Mouse (Mus musculus) CH12.LX (cell line): ENCODE results near the gene Atxn7l1. TPM values are rescaled to one million over a fixed set of nuclear protein-coding genes. Genes with fewer than 3 reads are reported as not detected.

Experiments used
- DNase-seq: peaks from one replicate; pipeline ENCODE4 v3.0.0-alpha.2; 2013; ENCODE audit errors: extremely low read depth
- H3K27ac ChIP-seq: 2 replicates; pipeline ENCODE4 v1.5.1; 2012; ENCODE audit warnings: low read depth, mild to moderate bottlenecking, control low read depth, moderate library complexity; ENCODE audit not compliant: insufficient read depth
- H3K27me3 ChIP-seq: replicated peaks from 2 replicates; pipeline ENCODE3; 2012; ENCODE audit warnings: inconsistent platforms
- H3K36me3 ChIP-seq, 2 experiments: replicated peaks in 1 of 2; 2 replicates each; pipeline versions ENCODE3 to v1.6.1; 2012; ENCODE audit warnings: inconsistent platforms in 1 of 2, low read length in 1 of 2, mild to moderate bottlenecking in 1 of 2, mixed read lengths in 1 of 2, moderate library complexity in 1 of 2; ENCODE audit not compliant: control insufficient read depth in 1 of 2, insufficient read depth in 1 of 2
- H3K4me1 ChIP-seq, 2 experiments: 2 replicates each; pipeline ENCODE4 v1.6.1; 2012; ENCODE audit warnings: inconsistent platforms in 1 of 2, moderate library complexity in 1 of 2; ENCODE audit not compliant: insufficient read depth in 2 of 2, control insufficient read depth in 1 of 2
- H3K4me2 ChIP-seq: 2 replicates; pipeline ENCODE4 v1.6.1; 2012; ENCODE audit warnings: low read depth, mild to moderate bottlenecking, control low read depth; ENCODE audit not compliant: poor library complexity, insufficient read depth, severe bottlenecking
- H3K4me3 ChIP-seq, 3 experiments: fragments of 150-350 bp in 1 of 3; sonication (generic) in 1 of 3; replicated peaks in 1 of 3; 2 replicates each; pipeline versions ENCODE3 to v1.5.1; 2011 to 2012; ENCODE audit warnings: low read depth in 2 of 3, low read length in 2 of 3, mild to moderate bottlenecking in 2 of 3, moderate library complexity in 2 of 3, control low read depth in 1 of 3, improper control_type of control experiment in 1 of 3, inconsistent platforms in 1 of 3, mixed read lengths in 1 of 3; ENCODE audit not compliant: poor library complexity in 1 of 3
- H3K79me2 ChIP-seq: replicated peaks from 2 replicates; pipeline ENCODE4 v1.6.1; 2012; ENCODE audit warnings: mild to moderate bottlenecking, moderate library complexity; ENCODE audit not compliant: control insufficient read depth, poor library complexity, insufficient read depth, severe bottlenecking; ENCODE audit errors: extremely low read depth
- H3K9ac ChIP-seq: 2 replicates; pipeline ENCODE4 v1.6.1; 2012; ENCODE audit warnings: low read depth, mild to moderate bottlenecking, control low read depth, moderate library complexity; ENCODE audit not compliant: insufficient read depth
- H3K9me3 ChIP-seq: replicated peaks from 2 replicates; pipeline ENCODE3; 2012; ENCODE audit warnings: low read length, inconsistent platforms, mixed read lengths
- CTCF ChIP-seq, 2 experiments: IDR thresholded peaks in 1 of 2; conservative IDR thresholded peaks in 1 of 2; 2 replicates each; pipeline ENCODE4 v1.5.1; 2011 to 2012; ENCODE audit warnings: low read depth in 2 of 2, low read length in 2 of 2, improper control_type of control experiment in 1 of 2, inconsistent platforms in 1 of 2, mild to moderate bottlenecking in 1 of 2, moderate library complexity in 1 of 2
- EP300 ChIP-seq: IDR thresholded peaks from 2 replicates; pipeline ENCODE4 v1.6.1; 2011; ENCODE audit warnings: low read length, improper control_type of control experiment
- ETS1 ChIP-seq: conservative IDR thresholded peaks from 2 replicates; pipeline ENCODE4 v1.6.1; 2012; ENCODE audit warnings: low read depth, mild to moderate bottlenecking, inconsistent platforms, low read length, improper control_type of control experiment, moderate library complexity
- HCFC1 ChIP-seq: IDR thresholded peaks from 2 replicates; pipeline ENCODE4 v1.6.1; 2012; ENCODE audit warnings: low read depth, mild to moderate bottlenecking, inconsistent platforms, low read length, improper control_type of control experiment
- JUN ChIP-seq: IDR thresholded peaks from 2 replicates; pipeline ENCODE4 v1.6.1; 2011; ENCODE audit warnings: low read depth, mild to moderate bottlenecking, low read length, improper control_type of control experiment, moderate library complexity; ENCODE audit not compliant: insufficient read depth
- MAX ChIP-seq: IDR thresholded peaks from 2 replicates; pipeline ENCODE4 v1.6.1; 2011; ENCODE audit warnings: low read length, improper control_type of control experiment
- MAZ ChIP-seq: IDR thresholded peaks from 2 replicates; pipeline ENCODE4 v1.6.1; 2012; ENCODE audit warnings: low read depth, mild to moderate bottlenecking, inconsistent platforms, low read length, improper control_type of control experiment, moderate library complexity
- MEF2A ChIP-seq: IDR thresholded peaks from 2 replicates; pipeline ENCODE4 v1.6.1; 2014; ENCODE audit warnings: low read depth, mild to moderate bottlenecking, inconsistent platforms, low read length, improper control_type of control experiment, borderline replicate concordance
- MXI1 ChIP-seq: IDR thresholded peaks from 2 replicates; pipeline ENCODE4 v1.6.1; 2011; ENCODE audit warnings: mild to moderate bottlenecking, low read depth, low read length, improper control_type of control experiment
- MYC ChIP-seq: IDR thresholded peaks from 2 replicates; pipeline ENCODE4 v1.6.1; 2011; ENCODE audit warnings: low read depth, mild to moderate bottlenecking, improper control_type of control experiment, low read length
- RAD21 ChIP-seq: IDR thresholded peaks from 2 replicates; pipeline ENCODE4 v1.6.1; 2011; ENCODE audit warnings: low read depth, mild to moderate bottlenecking, low read length, improper control_type of control experiment, moderate library complexity
- TBP ChIP-seq: conservative IDR thresholded peaks from 2 replicates; pipeline ENCODE4 v1.6.1; 2011; ENCODE audit warnings: low read depth, low read length, improper control_type of control experiment
- ZKSCAN1 ChIP-seq: IDR thresholded peaks from 2 replicates; pipeline ENCODE4 v1.6.1; 2012; ENCODE audit warnings: low read depth, inconsistent platforms, low read length, improper control_type of control experiment, borderline replicate concordance
- dilution Hi-C: fragments of 300-500 bp; cut with MboI; formaldehyde crosslinking; loops from 2 replicates; pipeline ENCODE4 v1.14.3; 2020; ENCODE audit warnings: low sequenced_read_pairs; ENCODE audit not compliant: extremely low pct_unique_long_range_greater_than_20kb, extremely low pct_ligation_motif_present
- in situ Hi-C: fragments of 300-500 bp; cut with MboI; formaldehyde crosslinking; loops from 3 replicates; pipeline ENCODE4 v1.14.3; 2019; ENCODE audit warnings: low sequenced_read_pairs, low pct_ligation_motif_present, low pct_unique_long_range_greater_than_20kb, mixed read lengths
- polyA plus RNA-seq: library from polyadenylated mRNA; unstranded; fragments of >175 nt; gene quantifications from 2 replicates; pipeline ENCODE4 v1.2.1, GENCODE M21; 2012; ENCODE audit warnings: low read depth; ENCODE audit not compliant: insufficient read length
- total RNA-seq, 2 experiments: library from RNA; depleted of rRNA; stranded (reverse); fragments of 300-350 nt in 1 of 2; fragments of >200 nt in 1 of 2; gene quantifications; 2 replicates each; pipeline ENCODE4 v1.2.3; 2012 to 2014

Atxn7l1 gene
- total and polyA plus RNA-seq, 3 experiments: 8.6 to 55.7 (median 9.0) TPM

DNA sequence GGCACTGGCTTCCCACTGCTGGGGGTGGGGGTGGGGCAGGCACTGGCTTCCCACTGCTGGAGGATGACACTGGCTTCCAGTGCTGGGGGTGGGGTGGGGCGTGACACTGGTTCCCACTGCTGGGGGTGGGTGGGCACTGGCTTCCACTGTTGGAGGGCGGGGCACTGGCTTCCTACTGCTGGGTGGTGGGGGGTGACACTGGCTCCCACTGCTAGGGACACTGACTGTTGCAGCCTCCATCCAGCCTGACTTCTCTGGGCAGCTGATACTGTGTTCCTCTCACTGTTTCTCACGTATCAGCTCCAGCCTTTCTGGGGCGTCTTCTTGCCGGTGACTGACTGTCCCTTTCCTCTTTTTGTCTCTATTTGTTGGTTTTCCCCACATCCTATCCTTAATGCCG, 53.6 kb downstream of the Atxn7l1 start:
- DNase-seq: no peak
- Histone ChIP-seq H3K79me2 (peaks cover 2% of the 10 kb centered on the region), H3K27ac (no peak overlapping the region), H3K9ac (no peak overlapping the region), H3K36me3 (peaks cover 14 to 86% of the 10 kb centered on the region in 2 experiments), H3K4me1 (peaks cover 5 to 45% of the 10 kb centered on the region in 2 experiments), H3K4me3 (no peak overlapping the region), H3K4me2 (no peak overlapping the region), H3K9me3 (peaks cover 3% of the 10 kb centered on the region), H3K27me3 (no peaks in the 10 kb centered on the region)
- dilution Hi-C loops (no loop called here), in situ Hi-C loops (no loop called here)
- TF ChIP-seq MXI1: no peak
- no peak for TF ChIP-seq ETS1
- TF ChIP-seq MYC: no peak

DNA sequence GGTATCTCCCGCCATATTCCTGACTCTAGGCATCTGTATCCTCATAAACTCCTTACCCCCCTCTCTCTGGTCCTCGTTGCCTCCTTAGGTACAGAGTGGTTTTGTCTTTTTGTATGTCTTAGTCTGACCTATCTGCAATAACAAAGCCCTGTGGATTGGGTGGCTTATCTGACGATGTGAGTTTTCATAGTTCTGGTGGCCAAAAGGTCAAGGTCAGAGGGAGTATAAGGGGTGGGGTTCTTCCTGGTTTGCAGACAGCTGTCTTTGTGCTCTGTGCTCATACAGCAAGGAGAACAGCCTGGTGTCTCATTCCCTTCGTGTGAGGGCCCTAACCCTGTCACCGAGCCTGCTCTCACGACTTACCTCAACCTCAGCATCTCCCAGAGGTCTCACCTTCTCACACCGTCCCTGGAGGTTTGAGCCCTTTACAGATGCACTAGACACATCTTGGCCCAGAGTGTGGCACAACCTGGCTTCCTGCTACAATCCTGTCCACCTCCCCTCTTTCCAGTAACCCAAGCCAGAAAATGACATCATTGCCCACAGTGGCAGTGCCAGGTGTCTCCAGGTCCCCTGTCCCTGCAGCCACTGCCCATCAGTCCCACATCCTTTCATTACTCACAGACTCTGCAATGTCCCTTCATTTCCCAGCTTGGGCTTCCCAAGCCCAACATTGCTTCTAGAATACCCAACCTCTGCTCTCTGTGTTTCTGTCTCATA, 54.2 kb downstream of the Atxn7l1 start:
- Histone ChIP-seq H3K27ac (no peak overlapping the region), H3K4me1 (peaks cover 5 to 45% of the 10 kb centered on the region in 2 experiments), H3K79me2 (peaks cover 2% of the 10 kb centered on the region), H3K4me3 (no peak overlapping the region), H3K36me3 (peaks cover 16 to 88% of the 10 kb centered on the region in 2 experiments), H3K4me2 (no peak overlapping the region), H3K9me3 (peaks cover 2% of the 10 kb centered on the region), H3K9ac (no peak overlapping the region), H3K27me3 (no peaks in the 10 kb centered on the region)
- no peak for TF ChIP-seq ZKSCAN1
- no peak for TF ChIP-seq HCFC1
- TF ChIP-seq JUN: no peak
- TF ChIP-seq RAD21: no peak
- in situ Hi-C loops: no loop called here
- dilution Hi-C loops: no loop called here
- DNase-seq: no peak

- Histone ChIP-seq H3K9ac (no peak overlapping the region), H3K9me3 (no peaks in the 10 kb centered on the region), H3K4me3 (no peak overlapping the region), H3K4me2 (no peak overlapping the region), H3K79me2 (peaks cover 5% of the 10 kb centered on the region), H3K36me3 (peaks cover 15 to 81% of the 10 kb centered on the region in 2 experiments), H3K4me1 (peaks cover 9 to 55% of the 10 kb centered on the region in 2 experiments), H3K27me3 (no peaks in the 10 kb centered on the region), H3K27ac (no peak overlapping the region)
- DNase-seq: no peak
- TF ChIP-seq MAX: no peak
- no peak for TF ChIP-seq CTCF (conservative IDR thresholded peaks at IDR 0.05 in 1 of 2, IDR thresholded peaks at IDR 0.05 in 1 of 2; ENCODE audit: low read depth in 2 of 2, low read length in 2 of 2)
- TF ChIP-seq MEF2A: no peak
- no peak for TF ChIP-seq TBP
- no peak for TF ChIP-seq EP300
- no peak for TF ChIP-seq MAZ
- dilution Hi-C loops (no loop called here), in situ Hi-C loops (no loop called here)
These were observed 57.8 kb downstream of the Atxn7l1 start for GRCm38 (mm10) chr12:33205255-33205654.
